Mouse (Mus musculus) c-Kit-positive CD71-negative TER-119-negative erythroid progenitor cells, embryonic 14.5 days (primary cell): ENCODE data around the gene Ift22.
"Not testable (repeated sequence)": the region's sequence is repeated elsewhere in the genome, so short reads cannot be mapped to it uniquely, and the experiment has no call there.

Experiments used
- DNase-seq: peaks from one replicate; pipeline ENCODE4 v3.0.0-alpha.2; 2013; ENCODE audit warnings: low read depth

Ift22 gene

GRCm38 (mm10) chr5:136905630-136906029 lies 2.3 kb upstream of the Ift22 start:
- DNase-seq, result no peak

- DNase-seq, result no peak
These were observed 363 bp upstream of the Ift22 start for GRCm38 (mm10) chr5:136907587-136907986.

- DNase-seq, result no peak
These were observed 6.2 kb downstream of the Ift22 start for GRCm38 (mm10) chr5:136914183-136914582.

DNA sequence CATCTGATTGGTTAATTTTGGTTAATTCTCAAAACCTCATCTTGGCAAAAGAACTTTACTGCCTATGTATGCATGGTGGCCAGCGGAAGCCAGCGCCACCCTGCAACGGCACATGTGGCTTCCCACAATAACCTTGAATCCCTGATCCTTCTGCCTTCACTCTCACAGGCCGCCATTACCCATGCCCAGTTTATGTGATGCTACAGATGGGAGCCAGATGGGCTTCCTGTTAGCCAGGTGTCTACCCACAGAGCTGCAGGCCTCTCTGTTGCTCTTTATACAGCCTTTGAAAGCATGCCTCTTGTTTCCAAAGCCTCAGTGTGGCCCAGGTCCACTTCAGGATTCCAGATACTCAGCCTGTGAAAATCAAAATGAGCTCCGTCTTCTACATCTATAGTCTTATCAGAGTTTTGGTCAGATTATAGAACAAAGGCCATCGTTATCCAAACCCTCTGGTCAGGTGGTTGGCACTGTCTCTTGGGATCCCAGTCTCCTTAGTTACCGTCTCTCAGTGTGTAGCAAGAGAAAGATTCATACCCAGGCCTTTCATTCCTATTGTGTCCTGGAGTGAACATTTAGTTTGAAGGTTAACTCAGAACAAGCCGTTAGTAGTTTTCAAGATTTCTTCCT lies 9.8 kb downstream of the Ift22 start:
- no peak for DNase-seq

- DNase-seq, result peak; percentile 63
These were observed 10.9 kb downstream of the Ift22 start for GRCm38 (mm10) chr5:136918655-136919472.

DNA sequence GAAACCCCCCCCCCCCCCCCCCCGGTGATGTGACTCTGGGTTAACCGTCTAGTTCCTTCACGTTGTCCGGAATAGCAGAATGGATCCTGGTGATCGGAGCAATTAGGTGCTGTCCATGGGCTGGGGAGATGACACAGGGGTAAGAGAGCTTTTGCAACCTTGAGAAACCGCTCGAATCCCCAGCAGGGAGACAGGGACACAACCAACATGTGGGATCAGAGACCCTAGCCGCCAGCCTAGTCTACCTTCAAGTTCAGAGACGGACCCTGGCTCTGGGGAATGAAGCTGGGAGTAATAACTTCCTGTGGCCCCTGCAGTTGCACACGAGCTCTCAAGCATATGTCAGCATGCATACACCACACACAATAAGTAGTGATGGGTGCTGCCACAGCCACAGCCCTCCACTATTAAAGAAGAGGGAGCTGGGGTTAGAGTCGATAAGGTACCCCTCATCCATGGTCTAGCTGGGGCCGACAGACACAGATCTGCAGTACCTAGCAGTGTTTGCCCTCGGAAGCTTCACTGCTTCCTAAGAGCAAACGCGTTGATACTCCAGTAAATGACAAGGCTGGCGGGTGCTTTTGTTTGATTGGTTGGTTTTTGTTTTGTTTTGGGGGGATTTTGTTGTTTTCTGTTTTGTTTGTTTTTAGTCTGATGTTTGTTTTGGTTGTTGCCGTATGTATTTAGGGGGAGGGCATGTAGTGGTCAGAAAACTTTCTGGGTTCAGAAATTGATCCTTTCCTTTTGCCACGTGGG lies 11.8 kb downstream of the Ift22 start:
- DNase-seq, result no peak

- no peak for DNase-seq
These were observed 14.9 kb downstream of the Ift22 start for GRCm38 (mm10) chr5:136922830-136923229.

- DNase-seq, result no peak
These were observed 16.0 kb downstream of the Ift22 start for GRCm38 (mm10) chr5:136923751-136924478.

DNA sequence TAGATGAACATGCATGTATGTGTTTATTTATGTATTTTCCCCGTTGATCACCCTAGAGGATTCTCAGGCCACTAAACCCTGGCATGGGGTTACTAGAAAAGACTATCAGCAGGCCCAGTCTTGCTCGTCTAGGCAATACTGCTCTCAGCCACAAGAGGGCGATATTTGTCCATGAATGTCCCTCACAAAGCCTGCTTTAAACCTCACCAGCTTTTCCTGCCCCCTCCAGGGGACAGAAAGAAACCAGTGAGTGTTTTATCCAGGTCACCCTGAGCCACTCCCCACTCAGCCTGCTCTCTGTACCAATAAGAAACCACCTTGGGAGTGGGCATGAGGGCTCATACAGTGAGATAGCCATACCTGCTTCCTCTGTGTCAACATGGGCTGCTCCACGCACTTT lies 21.1 kb downstream of the Ift22 start:
- DNase-seq, result peak; percentile 83

- no peak for DNase-seq
These were observed 23.9 kb downstream of the Ift22 start for GRCm38 (mm10) chr5:136931896-136932295.

DNA sequence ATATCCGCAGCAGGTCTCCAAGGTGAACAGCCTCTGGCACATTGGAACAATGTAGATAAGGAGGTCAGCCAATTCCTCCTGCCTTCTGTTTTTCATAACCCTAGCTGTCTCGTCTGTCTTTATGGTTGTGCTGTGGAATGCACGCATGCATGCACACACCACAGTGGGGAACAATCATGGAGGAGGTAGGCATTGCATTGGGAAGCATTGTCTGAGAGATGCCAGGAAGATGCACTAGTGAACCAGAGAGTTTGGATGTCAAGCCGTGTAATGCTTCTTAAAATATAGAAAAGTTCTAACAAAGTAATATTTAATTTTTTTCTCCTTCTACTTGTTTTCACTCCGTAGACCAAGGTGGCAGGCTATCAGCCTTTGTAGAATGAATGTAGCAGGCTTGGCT lies 25.0 kb downstream of the Ift22 start:
- no peak for DNase-seq

- DNase-seq, result no peak
These were observed 26.0 kb downstream of the Ift22 start for GRCm38 (mm10) chr5:136933930-136934329.

- no peak for DNase-seq
These were observed 28.1 kb downstream of the Ift22 start for GRCm38 (mm10) chr5:136935905-136936695.

- DNase-seq, result no peak
These were observed 28.8 kb downstream of the Ift22 start for GRCm38 (mm10) chr5:136936750-136937149.

- no peak for DNase-seq
These were observed 29.7 kb downstream of the Ift22 start for GRCm38 (mm10) chr5:136937621-136938020.

- no peak for DNase-seq
These were observed 31.3 kb downstream of the Ift22 start for GRCm38 (mm10) chr5:136939284-136939683.

GRCm38 (mm10) chr5:136940029-136940428 lies 32.1 kb downstream of the Ift22 start:
- DNase-seq, result not testable (repeated sequence)

- DNase-seq, result no peak
These were observed 33.1 kb downstream of the Ift22 start for GRCm38 (mm10) chr5:136940845-136941560.

GRCm38 (mm10) chr5:136942781-136943180 lies 34.8 kb downstream of the Ift22 start:
- DNase-seq, result no peak

DNA sequence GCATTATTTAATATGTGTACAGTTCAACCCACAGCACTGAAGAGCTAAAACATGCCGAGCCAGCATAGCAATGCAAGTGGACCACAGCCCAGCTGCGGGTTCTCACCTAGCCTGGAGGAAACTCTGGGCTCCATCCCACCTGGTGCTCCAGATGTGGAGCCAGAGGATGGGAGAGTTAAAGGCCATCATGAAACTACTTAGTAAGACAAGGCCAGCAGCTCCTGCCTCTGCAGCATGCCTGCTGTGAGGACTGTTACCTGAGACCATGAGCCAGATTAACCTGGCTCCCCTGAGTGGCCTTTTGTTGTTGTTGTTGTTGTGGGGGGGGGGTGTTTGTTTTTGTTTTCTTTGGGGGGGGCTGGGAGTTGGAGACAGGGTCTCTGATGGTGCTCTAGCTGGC lies 35.4 kb downstream of the Ift22 start:
- DNase-seq, result no peak

GRCm38 (mm10) chr5:136945084-136945483 lies 37.1 kb downstream of the Ift22 start:
- DNase-seq, result no peak
